Mouse (Mus musculus) bone marrow macrophage, adult 2 months (primary cell): ENCODE results near the gene Gm28042.

Source experiments
- CTCF ChIP-seq: IDR thresholded peaks from 2 replicates; pipeline ENCODE4 v1.5.1; 2012; ENCODE audit warnings: low read depth, mild to moderate bottlenecking, low read length, moderate library complexity
- POLR2A ChIP-seq: IDR thresholded peaks from 2 replicates; pipeline ENCODE4 v1.6.1; 2012; ENCODE audit warnings: mild to moderate bottlenecking, low read depth, low read length, borderline replicate concordance

GRCm38 (mm10) chr2:120054771-120055552 lies 27.7 kb downstream of the Gm28042 start:
- TF ChIP-seq CTCF (no peak), POLR2A (no peak)
